Mouse (Mus musculus): Measurements from ENCODE around the gene Snrpa1. TPM values are rescaled to one million over a fixed set of nuclear protein-coding genes. Genes with fewer than 3 reads are reported as not detected.

Gene Snrpa1
- polyA plus RNA-seq, 1 experiment from 2014 or later: 212 TPM

DNA sequence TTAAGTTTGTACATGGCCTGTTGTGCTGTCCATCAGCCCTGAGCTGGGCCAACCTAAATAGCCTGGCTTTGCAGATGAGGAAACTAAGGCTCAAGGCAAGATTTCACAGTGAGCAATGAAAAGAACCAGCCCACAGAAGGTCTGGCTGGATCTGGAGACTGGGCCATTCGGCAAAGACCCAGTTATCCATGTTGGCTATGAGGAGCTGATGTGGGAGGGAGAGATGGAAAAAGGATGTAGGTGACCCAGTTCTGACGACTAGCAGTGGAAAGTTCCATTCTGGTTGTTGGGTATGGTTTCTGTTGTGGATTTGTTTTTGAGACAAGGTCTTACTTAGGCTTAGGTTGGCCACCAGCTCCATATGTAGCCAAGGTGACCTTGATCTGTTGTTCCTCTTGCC lies 29.3 kb downstream of the Snrpa1 start:
- no peaks in the 10 kb centered on the region for H3K9me3 ChIP-seq
- WGBS: 89% methylated on average over 2 of the region's 2 CpGs
- no peaks in the 10 kb centered on the region for H3K27me3 ChIP-seq (ENCODE audit: insufficient read depth, poor library complexity, severe bottlenecking)
- no peaks in the 10 kb centered on the region for H3K4me1 ChIP-seq
- peaks cover 93% of the 10 kb centered on the region for H3K36me3 ChIP-seq
- no peak for DNase-seq (ENCODE audit: low spot score)
- H3K27ac ChIP-seq: no peak overlapping the region
- H3K4me3 ChIP-seq: no peak overlapping the region

- no peak for DNase-seq (ENCODE audit: low spot score)
- 86% methylated on average over 11 of the region's 11 CpGs for WGBS
- H3K36me3 ChIP-seq: peaks cover 68% of the 10 kb centered on the region
- H3K4me3 ChIP-seq: no peak overlapping the region
- H3K27me3 ChIP-seq (ENCODE audit: insufficient read depth, poor library complexity, severe bottlenecking): no peaks in the 10 kb centered on the region
- H3K4me1 ChIP-seq: no peaks in the 10 kb centered on the region
- no peaks in the 10 kb centered on the region for H3K9me3 ChIP-seq
- no peak overlapping the region for H3K27ac ChIP-seq
These were observed 31.9 kb downstream of the Snrpa1 start for GRCm38 (mm10) chr7:66090676-66091190.

- DNase-seq (ENCODE audit: low spot score): no peak
- Histone ChIP-seq H3K36me3 (peaks cover 60% of the 10 kb centered on the region), H3K9me3 (no peaks in the 10 kb centered on the region), H3K27me3 (ENCODE audit: insufficient read depth, poor library complexity, severe bottlenecking) (no peaks in the 10 kb centered on the region), H3K4me1 (no peaks in the 10 kb centered on the region), H3K4me3 (no peak overlapping the region), H3K27ac (no peak overlapping the region)
- WGBS: 84% methylated on average over 7 of the region's 7 CpGs
These were observed 32.8 kb downstream of the Snrpa1 start for GRCm38 (mm10) chr7:66091553-66091952.

DNA sequence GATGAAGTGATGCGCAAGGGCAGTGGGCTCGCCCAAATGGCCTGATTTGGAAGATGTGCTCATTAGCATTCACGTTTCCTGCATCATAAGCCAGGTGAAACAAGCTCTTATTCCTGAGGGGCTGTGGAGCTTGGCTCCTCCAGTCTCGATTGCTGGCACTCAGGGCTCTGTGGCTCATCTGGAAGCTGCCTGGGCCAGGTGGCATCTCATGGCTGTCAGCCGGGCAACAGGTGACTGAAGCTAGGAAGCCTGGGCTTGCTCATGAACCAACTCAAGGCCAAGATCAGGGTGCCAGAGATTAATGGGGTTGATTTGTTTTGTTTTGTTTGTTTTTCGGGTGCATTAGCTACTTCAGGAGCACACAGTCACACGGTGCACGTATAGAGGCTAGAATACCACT lies 33.9 kb downstream of the Snrpa1 start:
- Histone ChIP-seq H3K4me3 (no peak overlapping the region), H3K27me3 (ENCODE audit: insufficient read depth, poor library complexity, severe bottlenecking) (no peaks in the 10 kb centered on the region)

DNA sequence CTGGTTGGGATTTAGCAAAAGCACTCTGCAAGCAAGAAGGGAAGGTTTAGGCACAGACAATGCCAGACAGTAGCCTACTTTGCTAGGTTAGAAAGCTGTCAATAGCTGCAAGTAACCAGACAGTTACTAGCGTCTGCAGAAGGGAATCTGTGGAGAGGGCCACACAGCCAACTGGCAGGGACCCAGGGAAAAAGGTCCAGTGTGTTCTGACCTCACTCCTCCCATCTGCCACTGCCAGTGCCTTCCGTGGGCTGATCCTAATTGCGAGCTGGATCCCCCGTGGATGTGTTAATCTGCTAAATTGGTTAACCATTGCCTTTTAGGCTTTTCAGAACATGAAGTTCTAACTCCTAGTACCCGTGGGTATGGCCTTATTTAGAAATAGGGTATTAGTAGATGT lies 35.3 kb downstream of the Snrpa1 start:
- H3K27me3 ChIP-seq (ENCODE audit: insufficient read depth, poor library complexity, severe bottlenecking): no peaks in the 10 kb centered on the region
- no peaks in the 10 kb centered on the region for H3K9me3 ChIP-seq
- no peak for DNase-seq (ENCODE audit: low spot score)
- peaks cover 35% of the 10 kb centered on the region for H3K36me3 ChIP-seq
- H3K4me1 ChIP-seq: no peaks in the 10 kb centered on the region
- H3K4me3 ChIP-seq: no peak overlapping the region
- WGBS: 76% methylated on average over 5 of the region's 5 CpGs
- H3K27ac ChIP-seq: no peak overlapping the region

More for the DNA sequence above, 33.9 kb downstream of the Snrpa1 start:
- DNase-seq (ENCODE audit: low spot score): no peak
- Histone ChIP-seq H3K9me3 (no peaks in the 10 kb centered on the region), H3K36me3 (peaks cover 49% of the 10 kb centered on the region), H3K27ac (no peak overlapping the region), H3K4me1 (no peaks in the 10 kb centered on the region)
- 90% methylated on average over 8 of the region's 8 CpGs for WGBS

GRCm38 (mm10) chr7:66098803-66099202 lies 40.0 kb downstream of the Snrpa1 start:
- 83% methylated on average over 7 of the region's 7 CpGs for WGBS
- Histone ChIP-seq H3K4me3 (no peak overlapping the region), H3K27me3 (ENCODE audit: insufficient read depth, poor library complexity, severe bottlenecking) (peaks cover 20% of the 10 kb centered on the region; the same call in 1 of the 2 replicates), H3K9me3 (no peaks in the 10 kb centered on the region), H3K4me1 (no peaks in the 10 kb centered on the region), H3K36me3 (no peaks in the 10 kb centered on the region), H3K27ac (no peak overlapping the region)
- DNase-seq (ENCODE audit: low spot score): no peak

- Histone ChIP-seq H3K4me3 (no peak overlapping the region), H3K4me1 (no peaks in the 10 kb centered on the region), H3K27ac (no peak overlapping the region), H3K9me3 (no peaks in the 10 kb centered on the region), H3K27me3 (ENCODE audit: insufficient read depth, poor library complexity, severe bottlenecking) (peaks cover 20% of the 10 kb centered on the region; the same call in 1 of the 2 replicates), H3K36me3 (no peaks in the 10 kb centered on the region)
- 8% methylated on average over 4 of the region's 4 CpGs for WGBS
- DNase-seq (ENCODE audit: low spot score): no peak
These were observed 43.1 kb downstream of the Snrpa1 start for GRCm38 (mm10) chr7:66101866-66102265.

DNA sequence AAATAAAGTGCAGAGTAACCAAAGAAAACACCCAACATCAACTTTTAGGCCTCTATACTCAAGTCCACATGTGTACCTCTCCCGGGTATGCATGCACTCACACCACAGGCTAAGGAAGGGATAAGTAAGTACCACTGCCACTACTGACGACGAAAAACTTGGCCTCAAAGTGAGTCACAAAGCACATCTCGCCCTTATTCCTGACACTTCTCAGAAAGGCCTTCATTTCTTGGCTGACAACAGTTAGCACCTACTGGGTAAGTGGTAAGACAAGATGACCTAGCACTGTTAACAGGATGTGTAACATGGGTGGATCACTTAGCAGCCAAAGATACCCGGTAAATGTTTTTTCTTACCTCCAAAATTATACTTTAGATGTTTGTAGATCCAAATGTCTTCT lies 45.7 kb downstream of the Snrpa1 start:
- Histone ChIP-seq H3K27ac (no peak overlapping the region), H3K36me3 (no peaks in the 10 kb centered on the region), H3K4me3 (no peak overlapping the region), H3K4me1 (no peaks in the 10 kb centered on the region; the same call in 1 of the 2 replicates), H3K9me3 (no peaks in the 10 kb centered on the region), H3K27me3 (ENCODE audit: insufficient read depth, poor library complexity, severe bottlenecking) (peaks cover 17% of the 10 kb centered on the region; the same call in 1 of the 2 replicates)
- WGBS: 81% methylated on average over 5 of the region's 5 CpGs
- no peak for DNase-seq (ENCODE audit: low spot score)

- no peaks in the 10 kb centered on the region for H3K9me3 ChIP-seq
- WGBS: 67% methylated on average over 4 of the region's 4 CpGs
- peaks cover 2% of the 10 kb centered on the region; the same call in 1 of the 2 replicates for H3K4me1 ChIP-seq
- peaks cover 5% of the 10 kb centered on the region; the same call in 1 of the 2 replicates for H3K27me3 ChIP-seq (ENCODE audit: insufficient read depth, poor library complexity, severe bottlenecking)
- no peak for DNase-seq (ENCODE audit: low spot score)
- no peaks in the 10 kb centered on the region for H3K36me3 ChIP-seq
- H3K4me3 ChIP-seq: no peak overlapping the region
- no peak overlapping the region for H3K27ac ChIP-seq
These were observed 47.0 kb downstream of the Snrpa1 start for GRCm38 (mm10) chr7:66105771-66106170.

DNA sequence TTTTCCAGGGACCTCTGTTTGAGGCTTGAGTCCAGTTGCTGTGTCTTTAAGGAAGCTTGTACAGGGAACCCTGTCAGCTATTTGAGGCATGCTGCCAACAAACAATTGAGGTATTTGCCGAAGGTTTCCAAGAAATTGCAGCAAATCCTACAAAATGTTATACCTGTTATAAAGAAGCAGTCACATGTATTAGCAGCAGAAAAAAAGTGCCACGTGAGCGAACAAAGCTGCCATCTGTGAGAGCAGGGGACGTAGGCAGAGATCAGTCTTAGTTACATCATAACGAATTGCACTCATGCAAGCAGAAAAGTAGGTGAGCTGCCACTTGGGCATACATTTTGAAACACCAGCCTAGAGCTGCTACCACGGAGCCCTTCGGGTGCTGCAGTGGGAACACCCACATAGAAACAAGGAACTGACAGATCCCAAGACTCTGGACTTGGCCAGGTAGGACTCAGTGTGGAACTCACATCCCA lies 47.8 kb downstream of the Snrpa1 start:
- H3K4me1 ChIP-seq: peaks cover 7% of the 10 kb centered on the region
- no peaks in the 10 kb centered on the region for H3K9me3 ChIP-seq
- no peaks in the 10 kb centered on the region for H3K36me3 ChIP-seq
- DNase-seq (ENCODE audit: low spot score): no peak
- WGBS: 73% methylated on average over 7 of the region's 7 CpGs
- no peak overlapping the region for H3K27ac ChIP-seq
- no peak overlapping the region for H3K4me3 ChIP-seq
- no peaks in the 10 kb centered on the region for H3K27me3 ChIP-seq (ENCODE audit: insufficient read depth, poor library complexity, severe bottlenecking)

GRCm38 (mm10) chr7:66107206-66107605 lies 48.4 kb downstream of the Snrpa1 start:
- Histone ChIP-seq H3K27ac (no peak overlapping the region), H3K4me3 (no peak overlapping the region), H3K36me3 (no peaks in the 10 kb centered on the region), H3K9me3 (no peaks in the 10 kb centered on the region), H3K4me1 (peaks cover 8% of the 10 kb centered on the region), H3K27me3 (ENCODE audit: insufficient read depth, poor library complexity, severe bottlenecking) (no peaks in the 10 kb centered on the region)
- DNase-seq (ENCODE audit: low spot score): no peak
- WGBS: 66% methylated on average over 11 of the region's 11 CpGs

GRCm38 (mm10) chr7:66107930-66108329 lies 49.1 kb downstream of the Snrpa1 start:
- H3K27me3 ChIP-seq (ENCODE audit: insufficient read depth, poor library complexity, severe bottlenecking): no peaks in the 10 kb centered on the region
- H3K36me3 ChIP-seq: no peaks in the 10 kb centered on the region
- WGBS: 15% methylated on average over 7 of the region's 7 CpGs
- DNase-seq (ENCODE audit: low spot score): no peak
- peaks cover 11% of the 10 kb centered on the region for H3K4me1 ChIP-seq
- no peaks in the 10 kb centered on the region for H3K9me3 ChIP-seq
- H3K4me3 ChIP-seq: no peak overlapping the region
- no peak overlapping the region for H3K27ac ChIP-seq

- H3K36me3 ChIP-seq: peaks cover 1% of the 10 kb centered on the region; the same call in 1 of the 2 replicates
- H3K4me1 ChIP-seq: peaks cover 20% of the 10 kb centered on the region
These were observed 50.4 kb downstream of the Snrpa1 start, which contains the start of gene Chsy1 for GRCm38 (mm10) chr7:66108961-66109854. TSS of gene Chsy1 (plus strand) at chr7:66109515.

More at GRCm38 (mm10) chr7:66108961-66109854, 50.4 kb downstream of the Snrpa1 start, which contains the start of gene Chsy1:
- Histone ChIP-seq H3K9me3 (no peaks in the 10 kb centered on the region), H3K27me3 (ENCODE audit: insufficient read depth, poor library complexity, severe bottlenecking) (no peaks in the 10 kb centered on the region), H3K4me3 (peak within 1 kb of the TSS; percentile 97), H3K27ac (peak within 1 kb of the TSS; percentile 97)
- WGBS: 9% methylated on average over 122 of the region's 123 CpGs
- DNase-seq (ENCODE audit: low spot score): peak; percentile 94

Measured in heart, embryonic 10.5 days (tissue).